Mouse (Mus musculus) hindbrain, embryonic 13.5 days (tissue): ENCODE measurements around the gene Pdgfb. TPM values are rescaled to one million over a fixed set of nuclear protein-coding genes. Genes with fewer than 3 reads are reported as not detected.

Source experiments
- ATAC-seq: fragments of 200-750 bp; cut with Nextera tagmentation; 2 replicates; pipeline ENCODE4 v1.8.0; 2017; ENCODE audit warnings: moderate TSS enrichment; ENCODE audit not compliant: low FRiP score
- H3K27ac ChIP-seq: fragments of 300-500 bp; sonication (generic); 2 replicates; pipeline ENCODE4 v1.5.1; 2015; ENCODE audit warnings: inconsistent platforms, mild to moderate bottlenecking, moderate library complexity
- H3K27me3 ChIP-seq: fragments of 300-500 bp; sonication (generic); 2 replicates; pipeline ENCODE4 v1.6.1; 2015; ENCODE audit warnings: mild to moderate bottlenecking, inconsistent platforms
- H3K36me3 ChIP-seq: fragments of 300-500 bp; sonication (generic); 2 replicates; pipeline ENCODE4 v1.6.1; 2015; ENCODE audit warnings: mild to moderate bottlenecking, inconsistent platforms
- H3K4me1 ChIP-seq: fragments of 300-500 bp; sonication (generic); replicated peaks from 2 replicates; pipeline ENCODE4 v1.6.1; 2015; ENCODE audit warnings: inconsistent platforms
- H3K4me2 ChIP-seq: fragments of 300-500 bp; sonication (generic); 2 replicates; pipeline ENCODE4 v1.6.1; 2015; ENCODE audit warnings: inconsistent platforms, mild to moderate bottlenecking, moderate library complexity
- H3K4me3 ChIP-seq: fragments of 300-500 bp; sonication (generic); 2 replicates; pipeline ENCODE4 v1.5.1; 2015; ENCODE audit warnings: mild to moderate bottlenecking, inconsistent platforms
- H3K9ac ChIP-seq: fragments of 300-500 bp; sonication (generic); 2 replicates; pipeline ENCODE4 v1.6.1; 2015; ENCODE audit warnings: mild to moderate bottlenecking, inconsistent platforms
- H3K9me3 ChIP-seq: fragments of 300-500 bp; sonication (generic); 2 replicates; pipeline ENCODE4 v1.6.1; 2016; ENCODE audit warnings: inconsistent platforms
- WGBS: fragments of 180-500 bp; shearing (Covaris S2); methylation state at CpG from one replicate; pipeline ENCODE4 v1.1.7; 2015; 5-methylcytosine and 5-hydroxymethylcytosine counted together
- polyA plus RNA-seq: library from polyadenylated mRNA; unstranded; fragments of >200 nt; fragmentation: Nextera tagmentation; extraction: Ambion mirVana; gene quantifications from 2 replicates; pipeline ENCODE4 v1.2.1, GENCODE M21; 2015

Gene Pdgfb
- 2.4 and 2.8 TPM in 2 replicates for polyA plus RNA-seq

DNA sequence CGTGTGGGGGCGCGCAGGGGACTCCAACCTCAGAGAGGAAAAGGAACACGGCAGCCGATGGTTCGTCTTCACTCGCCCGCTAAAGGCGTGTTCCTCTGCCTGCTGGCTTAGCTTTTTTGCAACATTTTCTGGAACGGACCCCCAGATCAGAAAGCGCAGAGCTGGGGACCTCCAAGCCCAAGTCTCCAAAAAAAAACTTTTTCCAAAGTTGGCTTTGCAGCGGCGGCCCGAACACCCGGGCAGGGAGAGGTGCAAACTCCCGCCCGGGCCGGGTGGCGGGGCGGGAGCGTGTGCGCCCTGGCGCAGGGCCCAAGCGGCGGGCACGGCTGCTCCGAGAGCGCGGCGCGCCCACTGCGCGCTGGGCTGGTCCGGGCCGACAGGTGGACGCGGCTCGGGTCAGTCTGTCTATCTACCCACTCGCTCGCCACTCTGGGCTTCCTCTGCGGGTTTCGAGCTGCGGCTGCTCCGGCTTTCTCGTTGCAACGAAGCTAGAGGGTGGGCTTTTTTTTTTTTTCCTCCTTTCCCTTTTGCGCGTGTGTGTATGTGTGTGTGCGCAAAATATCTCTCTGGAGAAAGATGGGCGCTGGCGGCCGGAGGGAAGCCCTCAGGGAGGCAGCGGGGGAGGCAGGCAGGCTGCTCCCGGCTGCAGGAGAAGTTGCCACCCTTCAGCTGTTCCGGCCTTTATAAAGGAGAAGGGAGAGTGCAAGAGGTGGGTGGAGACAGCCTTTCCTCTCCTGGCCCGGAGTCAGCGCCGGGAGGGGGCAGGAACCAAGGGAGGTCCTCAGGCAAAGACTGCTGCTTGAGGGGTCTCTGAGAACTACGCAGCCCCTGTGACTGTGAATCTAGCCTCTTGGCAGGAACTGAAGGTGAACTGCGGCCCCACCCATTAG lies at the start of gene Pdgfb:
Gene Pdgfb, minus strand, starts transcription at position 657 of the 890 bp plus-strand sequence.
- Histone ChIP-seq H3K36me3 (no peaks in the 10 kb centered on the region), H3K4me1 (peaks cover 48% of the 10 kb centered on the region), H3K4me3 (peak within 1 kb of the TSS; percentile 69), H3K4me2 (peak within 1 kb of the TSS; percentile 91), H3K9me3 (no peaks in the 10 kb centered on the region), H3K27ac (peak within 1 kb of the TSS; percentile 76; the same call in 1 of the 2 replicates), H3K9ac (peak within 1 kb of the TSS; percentile 86), H3K27me3 (peaks cover 77% of the 10 kb centered on the region)
- ATAC-seq: no peak
- under 1% methylated on average over 60 of the region's 60 CpGs for WGBS

DNA sequence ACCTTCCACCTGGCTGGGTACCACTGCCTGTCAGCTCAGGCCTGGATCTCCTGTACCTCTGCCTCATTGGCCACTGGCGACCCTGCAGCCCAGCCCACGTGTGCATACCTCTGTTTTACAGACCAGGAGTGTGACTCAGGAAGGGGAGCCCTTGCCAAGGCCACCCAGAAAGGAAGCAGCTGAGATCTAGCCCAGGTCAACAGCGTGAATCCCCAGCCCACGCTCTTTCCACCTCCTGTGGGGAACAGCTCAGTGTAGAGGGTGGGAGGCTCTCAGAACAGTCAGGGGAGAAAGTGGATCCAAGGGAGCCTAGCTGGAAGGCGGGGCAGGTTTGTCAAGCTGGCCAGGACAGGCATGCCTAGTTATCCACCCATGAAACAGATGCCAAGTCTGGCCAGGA lies 48.0 kb upstream of the Pdgfb start:
- H3K36me3 ChIP-seq: no peaks in the 10 kb centered on the region
- no peak overlapping the region for H3K27ac ChIP-seq
- H3K4me3 ChIP-seq: no peak overlapping the region
- no peak overlapping the region for H3K9ac ChIP-seq
- H3K4me1 ChIP-seq: peaks cover 3% of the 10 kb centered on the region; the same call in 1 of the 2 replicates
- no peaks in the 10 kb centered on the region for H3K9me3 ChIP-seq
- peaks cover 5% of the 10 kb centered on the region; the same call in 1 of the 2 replicates for H3K27me3 ChIP-seq
- no peak for ATAC-seq
- 51% methylated on average over 5 of the region's 5 CpGs for WGBS
- no peak overlapping the region for H3K4me2 ChIP-seq

DNA sequence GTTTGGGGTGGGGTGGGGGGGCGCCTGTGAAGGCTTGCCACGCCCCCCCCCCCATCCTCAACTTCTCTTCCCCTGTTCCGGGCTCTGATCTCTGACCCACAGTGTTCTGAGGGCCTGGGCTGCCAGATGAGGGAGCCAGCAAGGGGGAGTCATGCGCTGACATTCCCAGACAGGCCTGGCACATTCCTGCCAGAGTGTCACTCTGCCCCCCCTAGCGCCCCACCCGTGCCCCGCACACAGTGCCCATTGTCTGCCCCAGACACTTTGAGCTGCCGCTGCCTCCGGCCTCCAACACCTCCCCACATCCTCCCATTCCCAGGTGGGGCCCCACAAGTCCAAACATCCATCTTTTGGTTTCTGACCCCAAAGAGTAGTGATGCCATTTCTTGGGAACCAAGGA lies 47.6 kb upstream of the Pdgfb start:
- H3K4me1 ChIP-seq: peaks cover 3% of the 10 kb centered on the region; the same call in 1 of the 2 replicates
- no peak overlapping the region for H3K4me3 ChIP-seq
- no peak overlapping the region for H3K27ac ChIP-seq
- peaks cover 2% of the 10 kb centered on the region; the same call in 1 of the 2 replicates for H3K27me3 ChIP-seq
- WGBS: 74% methylated on average over 8 of the region's 9 CpGs
- no peaks in the 10 kb centered on the region for H3K36me3 ChIP-seq
- H3K4me2 ChIP-seq: no peak overlapping the region
- ATAC-seq: no peak
- H3K9me3 ChIP-seq: no peaks in the 10 kb centered on the region
- H3K9ac ChIP-seq: no peak overlapping the region

DNA sequence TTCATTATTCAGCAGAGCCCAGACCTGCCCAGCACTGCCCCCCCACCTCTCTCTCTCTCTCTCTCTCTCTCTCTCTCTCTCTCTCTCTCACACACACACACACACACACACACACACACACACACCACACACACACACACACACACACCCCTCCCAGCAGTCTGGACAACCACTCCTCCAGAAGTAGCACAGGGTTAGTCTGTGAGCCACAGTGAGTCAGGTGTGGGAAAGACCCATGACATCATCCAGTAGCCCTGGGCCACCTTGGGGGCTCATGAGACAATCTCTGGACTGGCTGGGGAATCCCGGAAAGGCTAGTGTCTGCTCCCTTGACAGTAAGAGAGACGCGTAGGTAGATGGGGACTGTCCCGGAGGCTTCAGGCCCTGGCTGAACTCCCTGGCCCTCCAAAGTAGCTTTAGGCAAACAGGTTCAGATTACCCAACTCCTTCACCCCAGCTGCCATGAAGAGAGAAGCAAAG lies 46.3 kb upstream of the Pdgfb start:
- no peak overlapping the region for H3K27ac ChIP-seq
- no peaks in the 10 kb centered on the region for H3K36me3 ChIP-seq
- H3K9me3 ChIP-seq: no peaks in the 10 kb centered on the region
- 96% methylated on average over 4 of the region's 4 CpGs for WGBS
- H3K27me3 ChIP-seq: no peaks in the 10 kb centered on the region; the same call in 1 of the 2 replicates
- H3K4me2 ChIP-seq: no peak overlapping the region
- no peak overlapping the region for H3K9ac ChIP-seq
- ATAC-seq: no peak
- no peak overlapping the region for H3K4me3 ChIP-seq
- peaks cover 3% of the 10 kb centered on the region; the same call in 1 of the 2 replicates for H3K4me1 ChIP-seq

DNA sequence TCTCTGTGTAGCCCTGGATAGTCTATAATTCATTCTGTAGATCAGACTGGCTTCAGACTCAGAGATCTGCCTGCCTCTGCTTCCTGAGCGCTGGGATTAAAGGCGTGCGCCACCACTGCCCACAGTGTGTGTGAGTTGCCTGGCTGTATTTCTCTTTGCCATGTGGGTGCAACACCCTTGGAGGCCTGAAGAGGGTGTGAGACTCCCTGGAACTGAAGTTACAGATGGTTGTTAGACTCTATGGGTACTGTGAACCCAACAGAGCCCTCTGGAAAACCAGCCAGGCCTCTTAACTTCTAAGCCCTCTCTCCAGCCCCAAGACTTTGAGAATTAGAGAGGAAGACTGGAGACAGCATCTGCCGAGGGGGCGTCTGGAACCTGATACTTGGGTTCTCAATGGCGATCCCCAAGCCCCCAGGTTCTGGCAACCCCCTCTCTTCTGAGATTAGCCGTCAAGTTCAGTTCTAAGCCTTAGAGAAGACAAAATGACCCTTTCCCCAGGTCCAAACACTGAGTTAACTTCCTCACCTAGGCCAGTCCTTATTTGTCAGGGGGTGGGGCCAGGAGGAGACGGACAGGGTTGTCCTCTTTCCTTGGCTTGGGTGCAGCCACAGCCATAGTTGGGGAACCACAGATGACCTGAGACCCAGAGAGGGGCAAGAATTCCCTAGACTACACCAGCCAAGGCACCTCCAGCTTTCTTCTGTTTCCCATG lies 45.7 kb upstream of the Pdgfb start:
- no peaks in the 10 kb centered on the region for H3K9me3 ChIP-seq
- H3K4me2 ChIP-seq: no peak overlapping the region
- WGBS: 96% methylated on average over 8 of the region's 8 CpGs
- ATAC-seq: no peak
- H3K27ac ChIP-seq: no peak overlapping the region
- H3K4me1 ChIP-seq: peaks cover 8% of the 10 kb centered on the region
- H3K4me3 ChIP-seq: no peak overlapping the region
- H3K27me3 ChIP-seq: no peaks in the 10 kb centered on the region; the same call in 1 of the 2 replicates
- no peaks in the 10 kb centered on the region for H3K36me3 ChIP-seq
- no peak overlapping the region for H3K9ac ChIP-seq

DNA sequence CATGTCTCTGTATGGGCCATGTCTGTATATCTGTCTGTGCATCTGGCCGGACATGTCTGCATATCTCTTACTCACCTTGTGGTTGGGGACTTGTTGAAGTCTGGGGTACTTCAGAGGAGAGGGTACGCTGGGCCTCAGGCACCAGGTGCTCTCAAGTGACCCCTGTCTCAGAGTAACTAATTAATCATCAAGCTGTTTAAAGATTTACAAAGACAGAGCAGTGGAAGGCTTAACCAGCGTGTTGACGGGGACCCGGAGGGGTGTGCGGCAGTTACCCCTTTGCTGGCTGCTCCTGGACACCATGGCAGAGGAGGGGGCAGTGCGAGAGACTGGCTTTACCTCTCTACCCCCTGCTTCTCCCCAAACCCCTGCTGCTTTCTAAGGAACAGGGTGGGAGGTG lies 44.8 kb upstream of the Pdgfb start:
- Histone ChIP-seq H3K4me2 (no peak overlapping the region), H3K27ac (no peak overlapping the region), H3K4me3 (no peak overlapping the region), H3K9ac (no peak overlapping the region), H3K36me3 (no peaks in the 10 kb centered on the region), H3K4me1 (peaks cover 12% of the 10 kb centered on the region), H3K27me3 (no peaks in the 10 kb centered on the region), H3K9me3 (no peaks in the 10 kb centered on the region)
- ATAC-seq: no peak
- WGBS: 63% methylated on average over 7 of the region's 7 CpGs

DNA sequence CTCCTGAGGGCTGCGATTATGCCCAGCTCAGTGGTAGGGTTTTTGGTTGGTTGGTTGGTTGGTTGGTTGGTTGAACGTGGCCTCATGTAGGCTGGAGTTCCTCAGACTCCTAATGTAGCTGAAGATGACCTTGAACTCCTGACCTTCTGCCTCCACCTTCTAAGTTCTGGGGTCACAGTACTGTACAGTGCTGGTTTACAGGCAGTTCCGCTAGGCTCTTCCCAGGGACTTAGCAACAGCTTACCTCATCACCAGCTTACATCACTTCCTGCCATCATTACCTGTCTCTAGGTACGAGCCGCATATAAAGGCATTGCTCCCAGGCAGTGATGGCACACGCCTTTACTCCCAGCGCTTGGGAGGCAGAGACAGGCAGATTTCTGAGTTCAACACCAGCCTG lies 43.4 kb upstream of the Pdgfb start:
- H3K9ac ChIP-seq: no peak overlapping the region
- no peak overlapping the region for H3K4me3 ChIP-seq
- no peaks in the 10 kb centered on the region for H3K36me3 ChIP-seq
- no peaks in the 10 kb centered on the region for H3K27me3 ChIP-seq
- H3K9me3 ChIP-seq: no peaks in the 10 kb centered on the region
- H3K4me2 ChIP-seq: no peak overlapping the region
- ATAC-seq: no peak
- peaks cover 12% of the 10 kb centered on the region for H3K4me1 ChIP-seq
- 94% methylated on average over 7 of the region's 7 CpGs for WGBS
- H3K27ac ChIP-seq: no peak overlapping the region

DNA sequence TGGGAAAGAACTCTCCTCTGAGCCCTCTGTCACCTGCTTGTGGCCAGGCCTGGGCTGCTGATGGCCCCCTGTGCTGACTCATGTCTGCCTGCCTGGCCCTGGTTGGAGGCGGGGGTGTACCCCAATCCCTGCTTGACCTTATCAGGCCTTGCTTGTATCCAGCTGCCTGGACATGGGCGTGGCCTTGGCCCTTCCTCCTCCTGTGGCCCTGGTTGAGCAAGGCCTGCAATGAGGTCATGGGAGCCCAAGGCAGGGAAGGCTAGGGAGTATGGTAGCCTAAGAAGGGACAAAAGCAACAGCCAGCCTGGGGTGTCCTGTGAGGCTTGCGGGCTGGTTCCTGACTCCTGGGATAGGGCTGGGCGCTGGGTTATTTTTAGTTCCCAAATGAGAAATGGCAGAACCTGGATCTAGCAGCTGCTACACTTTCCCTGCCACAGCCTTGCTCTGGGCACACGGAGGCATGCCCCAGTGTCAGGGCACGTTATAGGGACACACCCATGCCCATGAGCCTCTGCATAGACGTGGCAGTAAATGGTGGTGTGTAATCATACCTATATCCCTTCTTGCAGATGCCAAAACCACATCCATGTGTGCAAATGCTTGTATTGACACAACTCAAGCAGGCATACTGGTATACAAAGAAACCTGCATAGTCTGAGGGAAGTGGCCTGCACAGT lies 39.4 kb upstream of the Pdgfb start:
- Histone ChIP-seq H3K9ac (no peak overlapping the region), H3K4me1 (peaks cover 9% of the 10 kb centered on the region; the same call in 1 of the 2 replicates), H3K9me3 (no peaks in the 10 kb centered on the region), H3K4me2 (no peak overlapping the region), H3K27ac (no peak overlapping the region), H3K27me3 (no peaks in the 10 kb centered on the region), H3K36me3 (no peaks in the 10 kb centered on the region), H3K4me3 (no peak overlapping the region)
- WGBS: 87% methylated on average over 7 of the region's 7 CpGs
- ATAC-seq: no peak

DNA sequence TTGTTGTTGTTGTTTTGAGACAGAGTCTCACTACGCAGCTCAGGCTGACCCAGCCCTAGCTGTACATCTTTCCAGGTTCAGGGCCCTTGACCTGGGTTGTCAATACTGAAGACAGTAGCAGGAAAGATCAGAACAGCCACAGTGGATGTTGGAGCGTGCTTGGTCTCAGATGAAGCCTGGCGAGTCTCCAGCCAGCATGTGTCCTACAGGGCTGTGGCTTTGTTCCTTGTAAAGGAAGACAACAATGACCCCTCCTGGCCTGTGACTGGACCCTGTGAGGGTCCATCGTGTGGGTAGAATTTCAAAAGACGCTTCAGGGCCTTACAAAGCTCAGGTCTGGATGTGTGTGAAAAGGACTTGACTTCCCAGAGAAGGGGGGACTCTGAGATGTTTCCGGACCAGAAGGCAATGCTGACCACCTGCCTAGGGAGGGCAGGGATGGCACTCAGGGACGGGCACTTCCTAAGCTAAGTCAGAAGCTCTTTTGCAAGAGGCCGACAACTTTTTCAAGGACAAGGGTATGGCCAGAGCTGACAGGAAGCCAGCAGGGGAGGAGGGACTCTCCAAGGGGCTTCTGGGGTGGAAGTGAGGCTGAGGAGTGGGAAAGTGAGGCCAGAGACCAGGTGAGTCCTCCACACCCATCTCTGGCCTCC lies 38.7 kb upstream of the Pdgfb start:
- ATAC-seq: no peak
- Histone ChIP-seq H3K27ac (no peak overlapping the region), H3K4me1 (peaks cover 9% of the 10 kb centered on the region; the same call in 1 of the 2 replicates), H3K9me3 (no peaks in the 10 kb centered on the region), H3K4me2 (no peak overlapping the region), H3K27me3 (no peaks in the 10 kb centered on the region), H3K4me3 (no peak overlapping the region), H3K36me3 (no peaks in the 10 kb centered on the region), H3K9ac (no peak overlapping the region)
- 63% methylated on average over 8 of the region's 8 CpGs for WGBS

DNA sequence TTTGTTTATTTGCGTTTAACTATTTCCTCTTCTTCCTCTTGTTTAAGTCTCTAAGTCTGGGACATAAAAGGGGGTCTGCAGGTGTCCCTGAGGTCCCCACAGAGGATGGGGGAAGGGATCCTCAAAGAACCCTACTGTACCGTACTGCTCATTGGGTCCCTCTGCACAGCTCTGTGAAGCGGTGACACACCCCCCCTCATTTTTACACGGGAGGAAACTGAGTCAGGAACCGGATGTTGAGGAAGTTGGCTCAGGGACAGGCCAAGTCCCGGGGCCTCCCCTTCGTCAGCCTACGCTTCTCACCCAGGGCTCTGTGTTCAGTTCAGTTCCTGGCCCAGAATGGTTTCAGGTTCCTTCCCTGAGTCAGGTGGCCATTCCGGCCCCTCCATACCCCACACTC lies 37.0 kb upstream of the Pdgfb start:
- no peak overlapping the region for H3K4me2 ChIP-seq
- WGBS: 86% methylated on average over 9 of the region's 9 CpGs
- no peaks in the 10 kb centered on the region for H3K36me3 ChIP-seq
- no peak overlapping the region for H3K4me3 ChIP-seq
- H3K4me1 ChIP-seq: peaks cover 9% of the 10 kb centered on the region; the same call in 1 of the 2 replicates
- H3K27me3 ChIP-seq: no peaks in the 10 kb centered on the region
- ATAC-seq: no peak
- H3K9ac ChIP-seq: no peak overlapping the region
- no peak overlapping the region for H3K27ac ChIP-seq
- no peaks in the 10 kb centered on the region for H3K9me3 ChIP-seq

DNA sequence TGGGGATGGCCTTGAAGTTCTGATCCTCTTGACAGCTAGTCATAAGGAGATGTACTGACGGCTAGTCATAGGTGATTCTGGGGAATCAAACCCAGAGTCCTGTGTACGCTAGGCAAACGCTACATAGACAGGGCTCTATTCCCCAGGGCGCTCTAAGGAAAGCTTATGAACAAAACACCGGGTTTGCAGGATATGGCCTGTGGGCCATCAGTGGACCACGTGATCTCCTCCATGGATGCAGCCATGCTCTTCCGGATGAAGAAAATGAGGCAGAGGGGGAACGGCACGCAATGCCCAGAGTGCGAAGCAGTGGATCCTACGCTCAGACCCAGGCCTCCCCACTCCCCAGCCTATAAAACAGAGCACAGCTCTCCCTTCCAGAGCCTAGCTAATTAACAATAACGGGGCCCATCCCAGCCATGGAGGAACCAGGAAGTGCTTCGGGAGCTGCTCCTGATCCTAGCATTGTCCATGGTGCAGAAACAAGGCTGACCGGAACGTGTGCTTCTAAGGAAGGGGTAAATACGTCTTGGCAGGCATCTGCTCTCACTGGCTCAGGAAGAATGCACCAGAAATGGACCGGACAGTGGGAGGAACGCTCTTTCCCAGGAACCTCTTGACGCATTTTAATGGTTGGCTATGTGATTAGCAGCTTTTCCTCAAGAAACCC lies 36.5 kb upstream of the Pdgfb start:
- Histone ChIP-seq H3K4me2 (no peak overlapping the region), H3K36me3 (no peaks in the 10 kb centered on the region), H3K27me3 (no peaks in the 10 kb centered on the region), H3K27ac (no peak overlapping the region), H3K4me1 (peaks cover 9% of the 10 kb centered on the region; the same call in 1 of the 2 replicates), H3K4me3 (no peak overlapping the region), H3K9me3 (no peaks in the 10 kb centered on the region), H3K9ac (no peak overlapping the region)
- 84% methylated on average over 19 of the region's 19 CpGs for WGBS
- ATAC-seq: no peak
